Mouse (Mus musculus) midbrain, embryonic 15.5 days (tissue): ENCODE data around the gene Tead3. TPM values are rescaled to one million over a fixed set of nuclear protein-coding genes. Genes with fewer than 3 reads are reported as not detected.
"Not testable (repeated sequence)": the region's sequence is repeated elsewhere in the genome, so short reads cannot be mapped to it uniquely, and the experiment has no call there.

Source experiments
- ATAC-seq: fragments of 200-750 bp; cut with Nextera tagmentation; replicated peaks from 2 replicates; pipeline ENCODE4 v1.8.0; 2017; ENCODE audit warnings: moderate TSS enrichment
- H3K27ac ChIP-seq: fragments of 300-500 bp; sonication (generic); 2 replicates; pipeline ENCODE4 v1.5.1; 2015; ENCODE audit warnings: mild to moderate bottlenecking, inconsistent platforms
- H3K27me3 ChIP-seq: fragments of 300-500 bp; sonication (generic); replicated peaks from 2 replicates; pipeline ENCODE4 v1.6.1; 2015; ENCODE audit warnings: inconsistent platforms
- H3K36me3 ChIP-seq: fragments of 300-500 bp; sonication (generic); replicated peaks from 2 replicates; pipeline ENCODE4 v1.6.1; 2015; ENCODE audit warnings: inconsistent platforms
- H3K4me1 ChIP-seq: fragments of 300-500 bp; sonication (generic); 2 replicates; pipeline ENCODE4 v1.6.1; 2015; ENCODE audit warnings: inconsistent platforms
- H3K4me2 ChIP-seq: fragments of 300-500 bp; sonication (generic); 2 replicates; pipeline ENCODE4 v1.6.1; 2015; ENCODE audit warnings: inconsistent platforms, mild to moderate bottlenecking, moderate library complexity
- H3K4me3 ChIP-seq: fragments of 300-500 bp; sonication (generic); 2 replicates; pipeline ENCODE4 v1.5.1; 2015; ENCODE audit warnings: mild to moderate bottlenecking, inconsistent platforms
- H3K9ac ChIP-seq: fragments of 300-500 bp; sonication (generic); 2 replicates; pipeline ENCODE4 v1.6.1; 2015; ENCODE audit warnings: mild to moderate bottlenecking, inconsistent platforms
- H3K9me3 ChIP-seq: fragments of 300-500 bp; sonication (generic); 2 replicates; pipeline ENCODE4 v1.6.1; 2016; ENCODE audit warnings: inconsistent platforms
- WGBS: fragments of 180-500 bp; shearing (Covaris S2); methylation state at CpG from one replicate; pipeline ENCODE4 v1.1.7; 2015; ENCODE audit warnings: mixed read lengths; 5-methylcytosine and 5-hydroxymethylcytosine counted together
- polyA plus RNA-seq: library from polyadenylated mRNA; unstranded; fragments of >200 nt; fragmentation: Nextera tagmentation; extraction: Ambion mirVana; gene quantifications from 2 replicates; pipeline ENCODE4 v1.2.1, GENCODE M21; 2015

The Tead3 gene
- polyA plus RNA-seq, 1 experiment from 2014 or later = 1.4 TPM

DNA sequence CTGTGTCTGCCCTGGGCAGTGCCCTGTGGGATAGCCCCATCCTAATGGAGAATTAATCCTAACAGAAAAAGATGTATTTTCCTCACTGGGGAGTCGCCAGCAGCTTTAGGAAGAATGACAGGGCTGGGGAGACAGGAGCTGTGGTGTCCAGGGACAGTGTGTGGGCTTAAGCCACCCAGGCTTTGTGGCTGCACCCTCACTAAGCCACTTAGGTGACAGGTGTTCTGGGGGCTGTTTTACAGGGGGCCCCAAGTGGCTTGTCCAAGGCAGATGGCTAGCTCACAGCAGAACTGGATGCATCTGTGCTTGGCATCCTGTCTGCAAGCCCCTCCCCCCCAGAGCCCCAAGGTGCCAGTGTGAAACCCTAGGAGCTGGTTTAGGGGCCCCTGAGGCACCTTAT, 21.3 kb upstream of the Tead3 start:
- Histone ChIP-seq H3K4me1 (0 out of 2 replicates have a peak, but pooled peaks cover 4% of the 10 kb centered on the region), H3K27ac (no peak overlapping the region), H3K4me3 (no peak overlapping the region), H3K4me2 (no peak overlapping the region), H3K9ac (no peak overlapping the region), H3K36me3 (no peaks in the 10 kb centered on the region), H3K9me3 (no peaks in the 10 kb centered on the region), H3K27me3 (peaks cover 26% of the 10 kb centered on the region)
- no peak for ATAC-seq
- WGBS = 62% methylated on average over 1 of the region's 1 CpGs

DNA sequence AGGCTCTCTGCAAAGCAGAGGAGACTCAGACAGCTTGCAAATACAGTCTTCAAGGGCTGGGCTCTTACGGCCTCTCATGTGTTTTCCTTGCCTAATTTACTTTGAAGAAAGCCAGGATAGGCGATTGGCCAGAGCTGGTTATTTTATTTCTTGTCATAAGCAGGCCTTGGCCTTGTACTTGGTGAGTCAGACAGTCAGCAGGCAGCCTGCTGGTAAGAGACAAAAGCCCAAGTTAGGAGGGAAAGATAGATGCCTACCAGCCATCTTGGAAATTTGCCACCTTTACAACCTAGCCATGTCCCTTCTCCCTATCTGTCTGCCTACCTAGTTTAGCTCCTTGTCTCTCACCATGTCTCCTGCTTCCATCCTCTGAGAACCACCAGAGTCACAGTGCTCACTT, 20.7 kb upstream of the Tead3 start:
- H3K4me3 ChIP-seq = no peak overlapping the region
- H3K4me1 ChIP-seq = 0 out of 2 replicates have a peak, but pooled peaks cover 4% of the 10 kb centered on the region
- no peak overlapping the region for H3K9ac ChIP-seq
- peaks cover 24% of the 10 kb centered on the region for H3K27me3 ChIP-seq
- no peak for ATAC-seq
- WGBS = 74% methylated on average over 2 of the region's 2 CpGs
- H3K36me3 ChIP-seq = no peaks in the 10 kb centered on the region
- H3K27ac ChIP-seq = no peak overlapping the region
- H3K4me2 ChIP-seq = no peak overlapping the region
- H3K9me3 ChIP-seq = no peaks in the 10 kb centered on the region

DNA sequence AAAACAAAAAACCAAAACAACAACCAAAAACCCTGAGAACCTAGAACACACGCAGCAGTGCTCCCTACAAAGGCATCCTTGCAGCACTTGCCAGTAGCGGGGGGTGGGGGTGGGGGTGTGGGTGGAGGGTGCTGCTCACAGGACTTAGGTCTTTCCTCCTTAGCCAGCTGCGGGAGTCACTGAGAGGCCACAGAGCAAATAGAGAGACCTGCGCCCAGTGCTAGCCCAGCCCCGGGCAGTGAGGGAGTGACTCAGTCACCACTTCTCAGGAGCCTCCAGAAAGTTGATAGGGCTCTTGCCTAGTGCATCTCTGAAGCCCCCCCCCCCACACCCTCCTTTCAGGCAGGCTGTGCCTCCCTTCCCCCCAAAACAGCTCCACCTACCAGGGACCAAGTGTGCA, 18.4 kb upstream of the Tead3 start:
- ATAC-seq = no peak
- no peak overlapping the region for H3K4me2 ChIP-seq
- 79% methylated on average over 5 of the region's 5 CpGs for WGBS

DNA sequence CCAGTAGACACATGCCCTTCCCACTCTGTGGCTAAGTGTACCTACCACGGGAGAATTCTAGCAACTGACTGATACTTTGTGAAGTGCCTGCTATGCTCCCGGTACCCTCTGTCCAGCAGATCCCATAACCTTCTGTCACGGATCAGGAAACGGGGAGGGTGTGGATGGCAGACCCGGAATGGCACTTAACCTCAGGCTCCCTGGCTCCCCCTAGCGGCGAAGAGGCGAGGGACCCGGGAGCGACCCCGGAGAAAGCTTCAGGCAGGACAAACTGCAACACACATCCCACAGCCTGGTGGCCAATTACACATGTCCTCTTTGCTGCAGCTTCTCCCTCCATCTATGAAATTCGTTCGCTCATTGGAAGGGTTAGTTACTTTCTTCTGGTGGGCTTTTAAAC, 17.8 kb upstream of the Tead3 start:
- 5% methylated on average over 13 of the region's 13 CpGs for whole genome bisulfite sequencing
- H3K9me3 ChIP-seq = no peaks in the 10 kb centered on the region

More for the DNA sequence above, 18.4 kb upstream of the Tead3 start:
- no peak overlapping the region for H3K27ac ChIP-seq
- H3K9me3 ChIP-seq = no peaks in the 10 kb centered on the region
- H3K4me1 ChIP-seq = peaks cover 5% of the 10 kb centered on the region
- no peak overlapping the region for H3K9ac ChIP-seq
- H3K27me3 ChIP-seq = peaks cover 21% of the 10 kb centered on the region
- H3K4me3 ChIP-seq = no peak overlapping the region
- H3K36me3 ChIP-seq = no peaks in the 10 kb centered on the region

DNA sequence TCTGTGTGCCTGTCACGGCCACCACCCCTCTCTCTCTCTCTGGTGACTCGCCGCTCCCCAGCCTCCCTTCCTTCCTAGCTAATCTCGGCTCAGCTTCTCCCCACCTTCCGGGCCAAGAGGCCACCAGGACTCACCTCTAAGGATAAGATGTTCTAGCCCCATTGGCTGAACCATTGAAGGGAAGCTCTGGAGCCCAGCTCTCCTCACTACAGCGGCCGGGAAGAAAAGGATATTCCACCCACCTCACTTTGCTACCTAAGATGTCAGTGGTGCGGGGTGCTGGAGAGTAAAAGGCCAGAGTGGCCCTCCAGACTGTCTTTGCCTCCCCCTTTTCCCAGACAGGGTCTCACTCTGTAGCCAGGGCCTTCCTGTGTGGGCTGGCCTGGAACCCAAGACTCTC, 14.5 kb upstream of the Tead3 start, which contains the start of gene Tulp1:
TSS of gene Tulp1 (minus strand) at position 101 of the 400 bp plus-strand sequence.
- H3K9me3 ChIP-seq = no peaks in the 10 kb centered on the region
- no peak for ATAC-seq
- H3K27me3 ChIP-seq = peaks cover 44% of the 10 kb centered on the region
- H3K4me2 ChIP-seq = peak within 1 kb of the TSS; percentile 35
- H3K4me3 ChIP-seq = peak within 1 kb of the TSS; percentile 12; the same call in 1 of the 2 replicates
- WGBS = 14% methylated on average over 8 of the region's 8 CpGs
- H3K27ac ChIP-seq = no peak within 1 kb of the TSS
- peaks cover 23% of the 10 kb centered on the region for H3K4me1 ChIP-seq
- H3K9ac ChIP-seq = no peak within 1 kb of the TSS
- H3K36me3 ChIP-seq = no peaks in the 10 kb centered on the region

More for the DNA sequence above, 17.8 kb upstream of the Tead3 start:
- H3K27me3 ChIP-seq = peaks cover 21% of the 10 kb centered on the region
- ATAC-seq = no peak
- H3K27ac ChIP-seq = no peak overlapping the region
- H3K4me2 ChIP-seq = no peak overlapping the region
- peaks cover 11% of the 10 kb centered on the region for H3K4me1 ChIP-seq
- no peak overlapping the region for H3K4me3 ChIP-seq
- no peak overlapping the region for H3K9ac ChIP-seq
- no peaks in the 10 kb centered on the region for H3K36me3 ChIP-seq

DNA sequence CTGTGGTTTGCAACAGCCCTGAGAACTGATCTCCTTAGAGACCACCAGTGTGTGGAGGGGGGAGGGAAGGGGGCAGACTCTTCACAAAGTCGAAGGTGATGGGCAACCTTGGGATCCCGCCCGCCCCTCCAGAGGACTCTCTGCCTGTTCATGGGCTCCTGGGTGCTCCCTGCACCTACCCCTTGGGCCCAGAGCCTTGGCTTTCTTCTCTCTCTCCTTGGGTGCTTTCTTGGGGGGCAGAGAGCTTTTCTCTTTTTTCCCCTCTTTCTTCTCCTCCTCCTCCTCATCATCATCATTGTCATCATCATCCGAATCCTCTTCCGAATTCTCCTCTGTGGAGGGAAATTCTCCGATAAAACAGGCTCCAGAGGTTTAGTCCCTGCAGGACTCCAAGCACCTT, 12.9 kb upstream of the Tead3 start:
- H3K27me3 ChIP-seq = peaks cover 58% of the 10 kb centered on the region
- WGBS = 13% methylated on average over 6 of the region's 6 CpGs
- H3K4me3 ChIP-seq = no peak overlapping the region
- no peak overlapping the region for H3K4me2 ChIP-seq
- ATAC-seq = no peak
- peaks cover 23% of the 10 kb centered on the region for H3K4me1 ChIP-seq
- H3K9ac ChIP-seq = no peak overlapping the region
- no peak overlapping the region for H3K27ac ChIP-seq
- H3K9me3 ChIP-seq = no peaks in the 10 kb centered on the region
- H3K36me3 ChIP-seq = no peaks in the 10 kb centered on the region

DNA sequence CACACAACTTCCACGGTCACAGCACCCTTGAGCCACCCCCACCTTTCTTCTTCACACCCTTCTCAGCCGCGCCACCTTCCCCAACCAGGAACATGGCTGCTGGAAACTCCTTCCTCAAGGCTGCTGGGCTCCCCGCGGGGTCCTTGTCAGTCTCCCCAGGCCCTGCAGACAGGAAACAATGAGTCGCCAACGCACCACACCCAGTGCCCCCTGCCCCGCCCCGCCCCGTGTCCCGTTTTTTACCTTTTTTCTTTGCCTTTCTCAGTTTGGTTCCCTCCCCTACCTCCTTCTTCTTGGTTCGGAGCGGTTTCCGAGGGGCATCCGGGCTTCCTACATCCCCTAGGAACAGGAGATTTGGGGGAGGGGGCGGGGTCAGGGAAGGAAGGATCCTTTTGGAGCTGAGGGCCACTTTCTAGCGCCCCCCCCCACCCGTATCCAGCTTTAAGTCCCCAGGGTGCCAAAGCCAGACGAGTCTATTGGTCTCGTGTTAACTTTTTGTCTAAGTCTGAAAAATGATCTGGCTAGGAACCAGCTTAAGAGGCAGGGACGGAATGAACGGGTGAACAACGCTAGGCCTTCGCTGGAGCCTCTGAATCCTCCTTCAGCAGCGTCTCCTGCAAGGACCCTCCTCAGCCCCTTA, 12.2 kb upstream of the Tead3 start:
- Histone ChIP-seq H3K27me3 (peaks cover 62% of the 10 kb centered on the region), H3K27ac (no peak overlapping the region), H3K4me1 (peaks cover 23% of the 10 kb centered on the region), H3K4me2 (peak overlapping the region; percentile 49), H3K4me3 (peak overlapping the region; percentile 20), H3K9me3 (no peaks in the 10 kb centered on the region), H3K36me3 (no peaks in the 10 kb centered on the region), H3K9ac (no peak overlapping the region; the same call in 1 of the 2 replicates)
- 1% methylated on average over 25 of the region's 25 CpGs for WGBS
- no peak for ATAC-seq

DNA sequence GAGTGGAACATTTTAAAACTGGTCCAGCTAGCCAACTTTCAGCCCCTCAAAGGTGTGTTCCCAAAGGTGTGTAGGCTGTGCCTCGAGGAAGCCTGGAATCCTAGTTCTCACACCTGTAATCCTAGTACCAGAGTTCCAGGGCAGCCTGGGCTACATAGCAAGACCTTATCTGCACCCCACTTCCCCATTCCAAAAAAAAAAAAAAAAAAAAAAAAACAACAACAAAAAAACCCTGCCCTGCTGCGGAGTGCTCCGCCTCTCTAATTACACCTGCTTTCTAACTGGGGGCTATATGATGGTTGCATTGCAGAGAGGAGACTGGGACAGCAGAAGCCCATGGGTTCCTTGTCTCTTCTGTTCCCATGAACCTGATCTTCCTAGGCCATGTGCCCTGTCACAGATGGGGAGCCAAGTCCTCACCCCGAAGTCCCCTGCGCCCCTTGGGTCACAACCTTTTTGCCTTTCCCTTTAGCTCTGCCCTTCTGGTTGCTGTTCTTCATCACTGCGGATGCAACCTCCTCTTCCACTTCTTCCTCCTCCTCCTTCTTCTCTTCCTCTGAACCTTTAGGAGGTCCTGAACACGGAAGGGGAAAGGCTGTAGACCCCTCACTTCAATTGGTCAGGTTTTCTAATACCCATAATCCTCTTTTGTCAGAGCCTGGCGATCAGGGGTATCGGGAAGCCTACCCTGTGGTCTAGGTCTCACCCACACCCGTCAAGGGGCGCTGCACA, 11.5 kb upstream of the Tead3 start:
- Histone ChIP-seq H3K4me3 (peak overlapping the region; percentile 20), H3K4me1 (peaks cover 23% of the 10 kb centered on the region), H3K9me3 (no peaks in the 10 kb centered on the region), H3K27ac (no peak overlapping the region), H3K4me2 (peak overlapping the region; percentile 49), H3K9ac (no peak overlapping the region; the same call in 1 of the 2 replicates), H3K36me3 (no peaks in the 10 kb centered on the region), H3K27me3 (peaks cover 62% of the 10 kb centered on the region)
- 35% methylated on average over 11 of the region's 11 CpGs for WGBS
- ATAC-seq = no peak

DNA sequence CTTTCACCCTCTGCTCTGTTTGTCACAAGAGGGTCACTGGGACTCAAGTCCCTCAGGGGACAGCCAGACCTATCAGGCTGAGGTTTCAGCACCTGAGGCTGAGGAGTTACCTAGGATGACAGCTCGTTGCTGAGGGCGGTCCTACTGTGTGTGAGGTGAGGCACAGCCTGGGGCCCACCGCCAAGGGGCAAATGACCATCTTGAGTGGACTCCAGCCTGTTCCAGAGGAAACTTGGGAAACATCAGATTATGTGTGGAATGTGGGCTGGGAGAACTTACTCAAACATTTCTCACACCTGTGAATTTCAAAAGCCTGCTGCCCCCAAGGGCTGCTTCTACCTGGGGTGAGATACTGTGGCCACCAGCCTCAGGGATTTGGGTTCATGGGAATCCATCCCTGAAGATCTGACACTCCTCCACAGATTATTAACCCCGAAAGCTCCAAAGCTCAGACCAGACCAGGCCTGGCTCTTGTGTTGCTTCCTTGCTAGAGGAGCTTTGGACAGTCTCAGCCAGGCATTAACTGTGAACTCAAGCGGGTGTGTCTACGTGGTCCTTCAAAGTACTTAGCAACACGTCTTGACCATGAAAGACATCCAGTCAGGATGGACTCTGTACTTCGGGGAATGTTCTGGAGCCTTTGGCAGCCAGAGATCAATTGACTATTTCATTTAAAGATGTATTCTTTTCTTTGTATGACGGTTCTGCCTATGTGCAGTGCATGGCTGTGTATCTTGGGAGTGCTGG, 10.1 kb upstream of the Tead3 start:
- no peak overlapping the region for H3K4me2 ChIP-seq

DNA sequence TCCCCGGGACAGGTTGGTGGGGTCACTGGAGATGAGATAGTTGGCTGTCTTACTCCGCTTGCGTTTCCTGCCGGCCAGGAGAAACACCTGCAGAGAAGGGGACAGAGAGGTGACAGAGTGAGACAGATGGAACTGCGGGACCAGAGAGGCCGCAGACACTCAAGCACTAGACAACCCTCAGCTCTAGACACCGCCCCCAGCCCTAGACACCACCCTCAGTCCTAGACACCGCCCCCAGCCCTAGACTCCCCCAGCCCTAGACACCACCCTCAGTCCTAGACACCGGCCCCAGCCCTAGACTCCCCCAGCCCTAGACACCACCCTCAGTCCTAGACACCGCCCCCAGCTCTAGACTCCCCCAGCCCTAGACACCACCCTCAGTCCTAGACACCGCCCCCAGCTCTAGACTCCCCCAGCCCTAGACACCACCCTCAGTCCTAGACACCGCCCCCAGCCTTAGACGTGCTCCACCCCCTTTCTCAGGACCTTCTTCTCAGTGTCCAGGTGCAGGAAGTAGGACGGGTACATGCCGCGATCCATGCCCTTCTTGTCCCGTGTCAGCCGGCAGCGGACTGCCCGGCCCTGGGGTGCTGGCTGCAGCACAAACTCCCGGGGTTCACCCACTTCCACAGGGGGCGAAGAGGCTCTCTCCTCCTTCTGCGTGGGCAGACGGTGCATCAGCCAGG, 8.1 kb upstream of the Tead3 start:
- Histone ChIP-seq H3K27me3 (peaks cover 44% of the 10 kb centered on the region), H3K4me1 (peaks cover 14% of the 10 kb centered on the region)
- 17% methylated on average over 23 of the region's 24 CpGs for WGBS
- not testable (repeated sequence) for H3K36me3 ChIP-seq, H3K4me3 ChIP-seq, H3K27ac ChIP-seq, H3K4me2 ChIP-seq, ATAC-seq, H3K9me3 ChIP-seq, H3K9ac ChIP-seq

More for the DNA sequence above, 10.1 kb upstream of the Tead3 start:
- Histone ChIP-seq H3K4me3 (no peak overlapping the region), H3K36me3 (no peaks in the 10 kb centered on the region), H3K4me1 (peaks cover 23% of the 10 kb centered on the region), H3K27me3 (peaks cover 62% of the 10 kb centered on the region), H3K9ac (no peak overlapping the region), H3K27ac (no peak overlapping the region), H3K9me3 (no peaks in the 10 kb centered on the region)
- ATAC-seq = no peak
- 83% methylated on average over 9 of the region's 9 CpGs for WGBS

DNA sequence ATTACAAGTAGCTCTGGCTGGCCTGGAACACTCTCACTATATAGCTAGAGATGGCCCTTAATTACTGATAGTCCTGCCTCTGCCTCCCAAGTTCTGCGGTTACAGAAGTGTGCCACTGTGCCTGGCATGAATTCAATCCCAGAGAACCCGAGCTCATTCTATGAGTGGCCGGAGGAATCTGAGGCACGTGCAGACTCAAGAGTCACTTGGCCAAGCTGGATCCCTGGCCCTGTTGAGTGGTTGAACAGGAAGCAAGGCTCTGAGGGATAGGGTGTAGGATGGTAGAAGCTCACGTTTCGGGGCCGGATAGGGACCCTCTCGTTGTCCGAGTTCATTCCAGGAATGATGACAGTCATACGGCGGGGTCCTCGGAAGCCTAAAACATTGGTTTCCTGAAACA, 5.3 kb upstream of the Tead3 start:
- WGBS = 84% methylated on average over 12 of the region's 12 CpGs
- H3K36me3 ChIP-seq = no peaks in the 10 kb centered on the region
- peaks cover 38% of the 10 kb centered on the region for H3K27me3 ChIP-seq
- H3K27ac ChIP-seq = no peak overlapping the region
- H3K9ac ChIP-seq = no peak overlapping the region
- H3K4me2 ChIP-seq = no peak overlapping the region
- H3K4me1 ChIP-seq = peaks cover 9% of the 10 kb centered on the region
- no peak overlapping the region for H3K4me3 ChIP-seq
- H3K9me3 ChIP-seq = no peaks in the 10 kb centered on the region
- no peak for ATAC-seq

DNA sequence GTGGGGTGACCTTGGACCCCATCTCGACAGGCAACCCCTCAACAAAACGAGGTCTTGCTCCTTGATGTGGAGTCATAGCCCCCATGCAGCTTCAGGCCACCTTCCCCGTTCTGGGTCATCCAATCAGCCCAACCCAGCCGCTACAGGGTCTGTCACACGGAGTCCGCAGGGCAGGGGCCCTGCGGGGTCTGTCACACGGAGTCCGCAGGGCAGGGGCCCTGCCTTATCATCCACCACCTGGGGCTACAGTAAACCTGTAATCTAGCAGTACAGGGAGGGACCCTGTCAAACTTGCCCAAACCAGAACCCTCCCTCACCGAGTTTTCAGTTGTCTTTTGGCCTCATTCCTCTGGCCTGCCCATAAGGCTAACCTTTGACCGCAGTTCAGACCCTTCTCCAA, 1.4 kb upstream of the Tead3 start:
- Histone ChIP-seq H3K4me2 (no peak overlapping the region), H3K27ac (no peak overlapping the region), H3K27me3 (peaks cover 19% of the 10 kb centered on the region), H3K4me1 (peaks cover 21% of the 10 kb centered on the region), H3K36me3 (no peaks in the 10 kb centered on the region), H3K4me3 (no peak overlapping the region), H3K9me3 (no peaks in the 10 kb centered on the region), H3K9ac (no peak overlapping the region)
- 23% methylated on average over 11 of the region's 11 CpGs for WGBS
- ATAC-seq = no peak
